ENCODE assay signal across 15 mouse cellular contexts in genomic region chr9:115401405-115402151, GRCm38 (mm10).
DNase-seq lines count a peak whose midpoint lies in the region; ATAC-seq and TF ChIP-seq lines count a peak whose summit lies in the region.
"Had no signal": no experiment of that assay in that cellular context is flagged by ENCODE, and none has a peak within 500 bp of the region (broad histone marks: within the 10 kb centered on the region; RNA-seq: fewer than 3 reads in every experiment).

No protein-coding gene starts in this region.

- 69% methylated on average over 13 of the region's 13 CpGs for WGBS in intestine, embryonic 15.5 days
- WGBS in intestine, embryonic 16.5 days, result 73% methylated on average over 13 of the region's 13 CpGs
- 66% methylated on average over 13 of the region's 13 CpGs for WGBS in stomach, embryonic 16.5 days
- 69% methylated on average over 13 of the region's 13 CpGs for WGBS in stomach, postnatal 0 days
- 28% methylated on average over 13 of the region's 13 CpGs for WGBS in limb, embryonic 13.5 days

- H3K27me3 ChIP-seq in intestine, embryonic 15.5 days (replicated peaks), result no peaks in the 10 kb centered on the region
- no peaks in the 10 kb centered on the region for H3K27me3 ChIP-seq in intestine, embryonic 16.5 days (replicated peaks; ENCODE audit: control insufficient read depth, insufficient read depth, low read length)
- H3K27me3 ChIP-seq in stomach, embryonic 16.5 days (ENCODE audit: control insufficient read depth, insufficient read depth, low read length), result no peaks in the 10 kb centered on the region
- H3K27me3 ChIP-seq in stomach, postnatal 0 days (ENCODE audit: control insufficient read depth, insufficient read depth, low read length), result no peaks in the 10 kb centered on the region
- H3K27me3 ChIP-seq in limb, embryonic 13.5 days, result no peaks in the 10 kb centered on the region
- H3K27me3 ChIP-seq: heart, embryonic 13.5 days had no signal

- no peak overlapping the region for H3K27ac ChIP-seq in intestine, embryonic 15.5 days
- H3K27ac ChIP-seq in intestine, embryonic 16.5 days (ENCODE audit: low read length), result no peak overlapping the region
- no peak overlapping the region for H3K27ac ChIP-seq in stomach, embryonic 16.5 days (ENCODE audit: low read length)
- H3K27ac ChIP-seq in stomach, postnatal 0 days (replicated peaks), result no peak overlapping the region
- H3K27ac ChIP-seq in limb, embryonic 13.5 days, result peak overlapping the region; percentile 15; the same call in 1 of the 2 replicates
- H3K27ac ChIP-seq: gastrocnemius, adult 2 months; heart, embryonic 13.5 days; macrophage had no signal

- H3K4me3 ChIP-seq in intestine, embryonic 15.5 days (replicated peaks), result no peak overlapping the region
- no peak overlapping the region for H3K4me3 ChIP-seq in intestine, embryonic 16.5 days (ENCODE audit: low read length)
- no peak overlapping the region for H3K4me3 ChIP-seq in stomach, embryonic 16.5 days (replicated peaks; ENCODE audit: low read length)
- no peak overlapping the region for H3K4me3 ChIP-seq in stomach, postnatal 0 days (ENCODE audit: low read depth, low read length)
- no peak overlapping the region for H3K4me3 ChIP-seq in limb, embryonic 13.5 days
- H3K4me3 ChIP-seq: erythroblast, embryonic 14.5 days; gastrocnemius, adult 2 months; heart, embryonic 13.5 days had no signal

- peak; percentile 41; the same call in 1 of the 2 replicates for ATAC-seq in intestine, embryonic 15.5 days
- no peak for ATAC-seq in intestine, embryonic 16.5 days
- ATAC-seq in stomach, embryonic 16.5 days (ENCODE audit: insufficient read depth, low FRiP score), result peak; percentile 50; the same call in 1 of the 2 replicates
- ATAC-seq in stomach, postnatal 0 days (ENCODE audit: low FRiP score, low TSS enrichment), result no peak
- ATAC-seq in limb, embryonic 13.5 days (ENCODE audit: low FRiP score, low read depth), result no peak; the same call in 1 of the 2 replicates

- no peak for TF ChIP-seq CTCF in stomach, postnatal 0 days (IDR thresholded peaks at IDR 0.05; ENCODE audit: low read depth)

- no peak for TF ChIP-seq EP300 in stomach, postnatal 0 days (optimal IDR thresholded peaks at IDR 0.05)

- DNase-seq in stomach, postnatal 0 days (ENCODE audit: low spot score), result no peak
- no peak for DNase-seq in right cerebral cortex, postnatal 10 days (ENCODE audit: low spot score in 2 of 2)
- DNase-seq in cerebellum, adult 9-10 months, result no peak
- DNase-seq: adrenal gland, postnatal 25 days; cerebellum, adult 18-20 months; gastrocnemius, adult 2 months; kidney, postnatal 36 days; thymus, postnatal 25 days had no signal

- no peak overlapping the region for H3K4me2 ChIP-seq in intestine, embryonic 15.5 days (replicated peaks)
- no peak overlapping the region for H3K4me2 ChIP-seq in intestine, embryonic 16.5 days (ENCODE audit: low read depth, low read length)
- H3K4me2 ChIP-seq in stomach, embryonic 16.5 days (ENCODE audit: low read depth, low read length), result no peak overlapping the region
- no peak overlapping the region for H3K4me2 ChIP-seq in stomach, postnatal 0 days (replicated peaks; ENCODE audit: low read depth)
- no peak overlapping the region; the same call in 1 of the 2 replicates for H3K4me2 ChIP-seq in limb, embryonic 13.5 days (replicated peaks)
- H3K4me2 ChIP-seq: heart, embryonic 13.5 days had no signal

- H3K9ac ChIP-seq in intestine, embryonic 15.5 days, result no peak overlapping the region
- no peak overlapping the region for H3K9ac ChIP-seq in intestine, embryonic 16.5 days (ENCODE audit: low read depth, low read length)
- H3K9ac ChIP-seq in stomach, embryonic 16.5 days (ENCODE audit: low read length), result no peak overlapping the region
- H3K9ac ChIP-seq in stomach, postnatal 0 days (ENCODE audit: low read length), result no peak overlapping the region
- no peak overlapping the region for H3K9ac ChIP-seq in limb, embryonic 13.5 days
- H3K9ac ChIP-seq: heart, embryonic 13.5 days had no signal

- peaks cover 3% of the 10 kb centered on the region; the same call in 1 of the 2 replicates for H3K4me1 ChIP-seq in intestine, embryonic 15.5 days (replicated peaks)
- 0 out of 2 replicates have a peak, but pooled peaks cover 3% of the 10 kb centered on the region for H3K4me1 ChIP-seq in intestine, embryonic 16.5 days (ENCODE audit: control insufficient read depth, insufficient read depth, low read length)
- 0 out of 2 replicates have a peak, but pooled peaks cover 4% of the 10 kb centered on the region for H3K4me1 ChIP-seq in stomach, embryonic 16.5 days (ENCODE audit: control insufficient read depth, insufficient read depth, low read length)
- H3K4me1 ChIP-seq in stomach, postnatal 0 days (replicated peaks; ENCODE audit: control insufficient read depth, insufficient read depth), result no peaks in the 10 kb centered on the region
- peaks cover 13% of the 10 kb centered on the region for H3K4me1 ChIP-seq in limb, embryonic 13.5 days

- H3K36me3 ChIP-seq in intestine, embryonic 15.5 days, result no peaks in the 10 kb centered on the region
- H3K36me3 ChIP-seq in intestine, embryonic 16.5 days (ENCODE audit: control insufficient read depth, insufficient read depth, low read length), result no peaks in the 10 kb centered on the region
- H3K36me3 ChIP-seq in stomach, embryonic 16.5 days (ENCODE audit: control insufficient read depth, insufficient read depth, low read length), result no peaks in the 10 kb centered on the region
- no peaks in the 10 kb centered on the region for H3K36me3 ChIP-seq in stomach, postnatal 0 days (ENCODE audit: control insufficient read depth, insufficient read depth, low read length)
- H3K36me3 ChIP-seq in limb, embryonic 13.5 days, result no peaks in the 10 kb centered on the region
- H3K36me3 ChIP-seq: heart, embryonic 13.5 days had no signal

- no peaks in the 10 kb centered on the region for H3K9me3 ChIP-seq in intestine, embryonic 15.5 days
- H3K9me3 ChIP-seq in intestine, embryonic 16.5 days (ENCODE audit: control insufficient read depth, low read length), result no peaks in the 10 kb centered on the region; the same call in 1 of the 2 replicates
- peaks cover 6% of the 10 kb centered on the region; the same call in 1 of the 2 replicates for H3K9me3 ChIP-seq in stomach, embryonic 16.5 days (replicated peaks; ENCODE audit: control insufficient read depth, low read length)
- no peaks in the 10 kb centered on the region for H3K9me3 ChIP-seq in stomach, postnatal 0 days (ENCODE audit: control insufficient read depth, low read length)
- H3K9me3 ChIP-seq in limb, embryonic 13.5 days, result peaks cover 9% of the 10 kb centered on the region
- H3K9me3 ChIP-seq: heart, embryonic 13.5 days had no signal

Comparison
In these comparisons a context has a peak if more than half of its experiments do, and no peak if none do; other contexts are left out.
1. ATAC-seq: peak in intestine, embryonic 15.5 days (single experiment) and stomach, embryonic 16.5 days (single experiment); none in intestine, embryonic 16.5 days (single experiment), stomach, postnatal 0 days (single experiment) and limb, embryonic 13.5 days (single experiment).